Mouse (Mus musculus) small intestine, adult 2 months (tissue): ENCODE measurements at regions not wholly inside any gene's neighbourhood (a gene's known extent, or its start where the extent isn't known, plus 50 kb on each side); places are given as distances from the start of the nearest gene placed in this dataset.

Experiments used
- CTCF ChIP-seq: fragments of 200-500 bp; IDR thresholded peaks from 2 replicates; pipeline ENCODE4 v1.5.1; 2012; ENCODE audit warnings: low read depth, mild to moderate bottlenecking, control low read depth, inconsistent platforms, low read length, moderate library complexity, mixed read lengths; ENCODE audit not compliant: insufficient replicate concordance, insufficient read length; ENCODE audit errors: extremely low read depth
- POLR2A ChIP-seq: fragments of 200-500 bp; IDR thresholded peaks from 2 replicates; pipeline ENCODE4 v1.6.1; 2012; ENCODE audit warnings: low read depth, mild to moderate bottlenecking, control low read depth, inconsistent platforms, low read length, moderate library complexity

GRCm38 (mm10) chr3:155880722-155881121, 680.9 kb upstream of the Negr1 start:
- TF ChIP-seq CTCF, result no peak
- TF ChIP-seq POLR2A, result no peak
